Mouse (Mus musculus): ENCODE measurements around the gene Dglucy.

GRCm38 (mm10) chr12:100944921-100945336 is 166.1 kb downstream of the Dglucy start:
- TF ChIP-seq CTCF (IDR thresholded peaks at IDR 0.05; ENCODE audit: insufficient read depth, low read length) (no peak), POLR2A (IDR thresholded peaks at IDR 0.05; ENCODE audit: borderline replicate concordance, extremely low read depth, low read depth, low read length) (no peak)

Measured in lung, adult 2 months (tissue).